Mouse (Mus musculus) E14TG2a.4 (cell line): ENCODE results near the gene Brpf1.

Experiments
- CTCF ChIP-seq: conservative IDR thresholded peaks from 2 replicates; pipeline ENCODE4 v1.5.1; 2014; ENCODE audit warnings: low read length
- NANOG ChIP-seq: IDR thresholded peaks from 2 replicates; pipeline ENCODE4 v1.6.1; 2014; ENCODE audit warnings: borderline replicate concordance, low read length, mixed read lengths

DNA sequence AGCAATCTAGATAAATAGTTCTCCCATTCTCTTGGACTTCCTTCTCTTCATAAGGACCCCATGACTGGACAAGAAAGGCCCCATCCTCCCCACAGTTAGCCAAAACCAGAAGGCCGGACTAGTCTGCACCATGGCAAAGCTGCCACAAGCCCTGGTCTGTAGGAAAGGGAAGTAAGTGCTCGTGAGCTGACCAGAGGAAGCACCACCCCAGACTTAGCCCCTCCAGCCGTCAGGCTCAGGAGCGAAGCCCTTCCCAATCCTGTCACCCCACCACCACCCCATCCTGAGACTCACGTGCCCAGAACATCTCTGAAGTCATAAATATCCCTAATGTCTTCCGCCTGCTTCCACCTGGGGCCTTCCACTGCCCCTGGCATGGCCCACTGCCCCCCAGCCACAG, 34.6 kb downstream of the Brpf1 start:
- TF ChIP-seq CTCF = no peak
- no peak for TF ChIP-seq NANOG
